Mouse (Mus musculus) granulocyte monocyte progenitor cell, adult 5-6 weeks (primary cell): ENCODE measurements at regions not wholly inside any gene's neighbourhood (a gene's known extent, or its start where the extent isn't known, plus 50 kb on each side); places are given as distances from the start of the nearest gene placed in this dataset.
A peak's percentile ranks its signal among the peaks of the same experiment; 100 is the strongest.
"Not testable (repeated sequence)": the region's sequence is repeated elsewhere in the genome, so short reads cannot be mapped to it uniquely, and the experiment has no call there.

Experiments used
- ATAC-seq: replicated peaks from 2 replicates; pipeline ENCODE4 v1.8.0; 2016; ENCODE audit warnings: mild to moderate bottlenecking, moderate TSS enrichment, inconsistent platforms; ENCODE audit not compliant: poor library complexity, severe bottlenecking

- peak; percentile 84 for ATAC-seq
Observed at GRCm38 (mm10) chr14:36155757-36156156, 61.0 kb downstream of the 4930474N05Rik start.

GRCm38 (mm10) chr14:36156175-36156574 lies 61.5 kb downstream of the 4930474N05Rik start:
- peak; percentile 89 for ATAC-seq

- ATAC-seq: no peak
Observed at GRCm38 (mm10) chr14:36183701-36184100, 89.0 kb downstream of the 4930474N05Rik start.

GRCm38 (mm10) chr14:36196517-36196916 lies 101.8 kb downstream of the 4930474N05Rik start:
- no peak for ATAC-seq

- ATAC-seq: no peak
Observed at GRCm38 (mm10) chr14:36198396-36198795, 103.7 kb downstream of the 4930474N05Rik start.

GRCm38 (mm10) chr14:36203855-36204254 lies 109.1 kb downstream of the 4930474N05Rik start:
- ATAC-seq: no peak

- peak; percentile 91 for ATAC-seq
Observed at GRCm38 (mm10) chr14:36212830-36213229, 118.1 kb downstream of the 4930474N05Rik start.

- peak; percentile 33; the same call in 1 of the 2 replicates for ATAC-seq
Observed at GRCm38 (mm10) chr14:36245849-36246248, 151.1 kb downstream of the 4930474N05Rik start.

GRCm38 (mm10) chr14:36262126-36262525 lies 167.4 kb downstream of the 4930474N05Rik start:
- ATAC-seq: no peak

- ATAC-seq: no peak
Observed at GRCm38 (mm10) chr14:36283825-36284414, 189.2 kb downstream of the 4930474N05Rik start.

GRCm38 (mm10) chr14:36288697-36289286 lies 194.1 kb downstream of the 4930474N05Rik start:
- ATAC-seq: no peak

- ATAC-seq: peak; percentile 97
Observed at GRCm38 (mm10) chr14:36310324-36310723, 215.6 kb downstream of the 4930474N05Rik start.

GRCm38 (mm10) chr14:36314673-36315072 lies 220.0 kb downstream of the 4930474N05Rik start:
- not testable (repeated sequence) for ATAC-seq

GRCm38 (mm10) chr14:36316418-36317111 lies 221.8 kb downstream of the 4930474N05Rik start:
- ATAC-seq: peak; percentile 95

- ATAC-seq: peak; percentile 93
Observed at GRCm38 (mm10) chr14:36328258-36328891, 233.7 kb downstream of the 4930474N05Rik start.

GRCm38 (mm10) chr14:36340832-36341231 lies 246.1 kb downstream of the 4930474N05Rik start:
- no peak for ATAC-seq
